ENCODE assay signal across 11 mouse cellular contexts in genomic region chr2:4389330-4389729, GRCm38 (mm10).
A peak's percentile ranks its signal among the peaks of the same experiment; 100 is the strongest.
DNase-seq lines count a peak whose midpoint lies in the region; ATAC-seq and TF ChIP-seq lines count a peak whose summit lies in the region.
"Had no signal": no experiment of that assay in that cellular context is flagged by ENCODE, and none has a peak within 500 bp of the region (broad histone marks: within the 10 kb centered on the region; RNA-seq: fewer than 3 reads in every experiment).

No protein-coding gene starts in this region.

- no peak for ATAC-seq in intestine, postnatal 0 days
- ATAC-seq in frontal cortex, adult (ENCODE audit: low TSS enrichment): no peak

- no peak for TF ChIP-seq CTCF in intestine, postnatal 0 days (IDR thresholded peaks at IDR 0.05; ENCODE audit: low read depth)

- no peaks in the 10 kb centered on the region for H3K27me3 ChIP-seq in heart, embryonic 10.5 days (ENCODE audit: insufficient read depth, poor library complexity, severe bottlenecking)
- H3K27me3 ChIP-seq in intestine, postnatal 0 days (replicated peaks; ENCODE audit: control insufficient read depth, insufficient read depth, low read length): no peaks in the 10 kb centered on the region

- WGBS in heart, embryonic 10.5 days: 24% methylated on average over 6 of the region's 6 CpGs
- WGBS in intestine, postnatal 0 days: 27% methylated on average over 6 of the region's 6 CpGs

- H3K9me3 ChIP-seq in heart, embryonic 10.5 days: no peaks in the 10 kb centered on the region
- no peaks in the 10 kb centered on the region for H3K9me3 ChIP-seq in intestine, postnatal 0 days (ENCODE audit: control insufficient read depth)

- no peak overlapping the region for H3K9ac ChIP-seq in intestine, postnatal 0 days (ENCODE audit: low read depth, low read length)

- H3K4me2 ChIP-seq in intestine, postnatal 0 days (replicated peaks; ENCODE audit: low read depth): peak overlapping the region; percentile 55

- peak overlapping the region; percentile 44 for H3K4me3 ChIP-seq in heart, embryonic 10.5 days
- peak overlapping the region; percentile 9; the same call in 1 of the 2 replicates for H3K4me3 ChIP-seq in intestine, postnatal 0 days (ENCODE audit: low read depth, low read length)
- H3K4me3 ChIP-seq: forebrain, embryonic 10.5 days had no signal

- H3K4me1 ChIP-seq in heart, embryonic 10.5 days: peaks cover 24% of the 10 kb centered on the region
- H3K4me1 ChIP-seq in intestine, postnatal 0 days (replicated peaks; ENCODE audit: control insufficient read depth, insufficient read depth, low read length): no peaks in the 10 kb centered on the region

- peak overlapping the region; percentile 54 for H3K27ac ChIP-seq in heart, embryonic 10.5 days
- H3K27ac ChIP-seq in intestine, postnatal 0 days (ENCODE audit: low read depth, low read length): no peak overlapping the region
- H3K27ac ChIP-seq: forebrain, embryonic 10.5 days had no signal

- no peaks in the 10 kb centered on the region; the same call in 1 of the 2 replicates for H3K36me3 ChIP-seq in heart, embryonic 10.5 days
- H3K36me3 ChIP-seq in intestine, postnatal 0 days (ENCODE audit: control insufficient read depth, insufficient read depth): no peaks in the 10 kb centered on the region
- H3K36me3 ChIP-seq: forebrain, embryonic 10.5 days had no signal

- no peak for DNase-seq in heart, embryonic 10.5 days (ENCODE audit: low spot score)
- DNase-seq in heart, adult 9 months (ENCODE audit: low spot score in 2 of 2): no peak
- peak; percentile 22 for DNase-seq in retina, postnatal 1 day
- DNase-seq in retina, embryonic 14.5 days (ENCODE audit: low spot score): no peak
- no peak for DNase-seq in right cerebral cortex, adult 18-20 months
- DNase-seq in spleen, postnatal 4 days (ENCODE audit: low spot score in 2 of 2): no peak
- DNase-seq: cerebellum, adult 18-20 months; kidney, postnatal 36 days had no signal
